Mouse (Mus musculus) midbrain, embryonic 10.5 days (tissue): ENCODE data around the gene Hnrnpab. TPM values are rescaled to one million over a fixed set of nuclear protein-coding genes. Genes with fewer than 3 reads are reported as not detected.
"Not testable (repeated sequence)": the region's sequence is repeated elsewhere in the genome, so short reads cannot be mapped to it uniquely, and the experiment has no call there.

Source experiments
- DNase-seq: peaks from one replicate; pipeline ENCODE4 v3.0.0-alpha.2; 2017; ENCODE audit warnings: low spot score
- H3K27ac ChIP-seq: fragments of 300-500 bp; sonication (generic); replicated peaks from 2 replicates; pipeline ENCODE4 v1.5.1; 2016; ENCODE audit warnings: mild to moderate bottlenecking
- H3K27me3 ChIP-seq: fragments of 300-500 bp; sonication (generic); 2 replicates; pipeline ENCODE4 v1.6.1; 2016; ENCODE audit warnings: low read depth, mild to moderate bottlenecking; ENCODE audit not compliant: poor library complexity, severe bottlenecking
- H3K36me3 ChIP-seq: fragments of 300-500 bp; sonication (generic); 2 replicates; pipeline ENCODE4 v1.6.1; 2016; ENCODE audit warnings: mild to moderate bottlenecking, moderate library complexity
- H3K4me1 ChIP-seq: fragments of 300-500 bp; sonication (generic); 2 replicates; pipeline ENCODE4 v1.6.1; 2016
- H3K4me3 ChIP-seq: fragments of 300-500 bp; sonication (generic); 2 replicates; pipeline ENCODE4 v1.5.1; 2016; ENCODE audit warnings: mild to moderate bottlenecking, moderate library complexity
- H3K9me3 ChIP-seq: fragments of 300-500 bp; sonication (generic); replicated peaks from 2 replicates; pipeline ENCODE4 v1.6.1; 2016; ENCODE audit warnings: mild to moderate bottlenecking
- WGBS: fragments of 180-500 bp; shearing (Covaris S2); methylation state at CpG from one replicate; pipeline ENCODE4 v1.1.7; 2016; 5-methylcytosine and 5-hydroxymethylcytosine counted together
- polyA plus RNA-seq: library from polyadenylated mRNA; unstranded; fragments of >200 nt; fragmentation: Nextera tagmentation; extraction: Ambion mirVana; gene quantifications from 2 replicates; pipeline ENCODE4 v1.2.1, GENCODE M21; 2016

Gene Hnrnpab
- polyA plus RNA-seq, 1 experiment from 2014 or later = 631 TPM

DNA sequence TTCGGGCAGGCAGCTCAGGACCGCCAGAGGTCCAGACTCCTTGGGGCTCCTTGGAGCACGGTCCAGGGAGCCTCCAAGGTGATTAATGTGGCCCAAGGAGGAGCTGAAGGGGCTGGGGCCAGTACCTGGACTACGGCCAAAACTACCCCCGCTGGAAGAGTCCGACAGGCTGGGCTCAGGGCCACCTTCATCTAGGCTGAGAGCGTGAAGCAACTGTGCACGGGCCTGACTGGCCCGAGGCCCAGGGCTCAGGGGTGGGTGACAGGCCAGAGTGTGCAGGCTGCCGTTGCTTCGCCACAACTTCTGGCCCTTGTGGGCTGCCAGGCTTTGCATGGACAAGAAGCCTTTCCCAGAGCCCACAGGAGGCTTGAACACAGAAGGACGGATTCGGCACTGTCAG lies 38.6 kb upstream of the Hnrnpab start:
- peaks cover 46% of the 10 kb centered on the region for H3K4me1 ChIP-seq
- H3K9me3 ChIP-seq = no peaks in the 10 kb centered on the region
- DNase-seq = no peak
- 92% methylated on average over 13 of the region's 13 CpGs for WGBS
- H3K27me3 ChIP-seq = peaks cover 25% of the 10 kb centered on the region
- H3K27ac ChIP-seq = 0 out of 2 replicates have a peak overlapping the region, but pooled peaks have one; percentile 88
- peaks cover 47% of the 10 kb centered on the region for H3K36me3 ChIP-seq
- H3K4me3 ChIP-seq = no peak overlapping the region

DNA sequence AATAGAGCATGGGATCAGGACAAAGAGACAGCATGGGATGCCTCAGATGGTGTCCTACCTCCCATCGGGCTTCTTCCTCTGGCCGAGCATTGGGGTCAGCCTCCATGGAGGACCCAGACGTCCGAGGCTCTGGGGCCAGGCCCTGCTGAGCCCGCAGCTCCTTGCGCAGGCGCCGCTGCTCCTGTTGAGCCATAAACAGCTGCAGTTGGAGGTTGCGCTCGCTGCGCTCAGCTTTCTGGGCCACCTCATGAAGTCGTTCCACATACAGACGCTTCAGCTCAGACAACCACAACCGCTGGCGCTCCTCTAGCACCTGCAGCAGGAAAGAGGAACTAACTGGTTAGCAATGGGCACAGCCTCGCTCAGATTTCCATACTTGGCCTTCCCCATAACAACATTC lies 37.6 kb upstream of the Hnrnpab start:
- H3K4me3 ChIP-seq = no peak overlapping the region
- peaks cover 47% of the 10 kb centered on the region for H3K36me3 ChIP-seq
- no peaks in the 10 kb centered on the region for H3K9me3 ChIP-seq
- no peak overlapping the region for H3K27ac ChIP-seq
- 74% methylated on average over 16 of the region's 16 CpGs for WGBS
- peaks cover 35% of the 10 kb centered on the region for H3K4me1 ChIP-seq
- no peak for DNase-seq
- peaks cover 14% of the 10 kb centered on the region for H3K27me3 ChIP-seq

DNA sequence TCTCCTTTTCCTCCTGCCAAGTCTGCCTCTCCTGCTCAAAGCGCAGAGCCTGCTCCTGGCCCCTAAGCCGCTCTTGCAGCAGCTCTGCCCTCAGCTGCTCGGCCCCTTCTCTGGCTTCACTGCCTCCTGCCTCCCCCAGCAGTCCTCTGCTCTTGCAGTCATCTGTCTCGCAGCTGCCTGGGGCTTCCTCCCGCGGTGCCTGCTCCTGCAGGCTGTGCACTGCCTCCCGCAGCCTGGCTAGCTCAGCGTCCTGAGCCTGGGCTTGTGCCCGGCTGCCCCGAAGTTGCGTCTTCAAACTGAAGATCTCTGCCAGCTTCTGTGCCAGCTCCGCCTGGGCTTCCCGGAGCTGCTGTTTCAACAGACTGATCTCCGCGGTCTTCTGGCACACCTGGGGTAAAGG lies 37.1 kb upstream of the Hnrnpab start:
- H3K27ac ChIP-seq = no peak overlapping the region; the same call in 1 of the 2 replicates
- peaks cover 11% of the 10 kb centered on the region for H3K27me3 ChIP-seq
- no peak for DNase-seq
- peaks cover 30% of the 10 kb centered on the region for H3K4me1 ChIP-seq
- H3K36me3 ChIP-seq = peaks cover 47% of the 10 kb centered on the region
- H3K9me3 ChIP-seq = no peaks in the 10 kb centered on the region
- whole genome bisulfite sequencing = 50% methylated on average over 15 of the region's 15 CpGs
- H3K4me3 ChIP-seq = no peak overlapping the region

DNA sequence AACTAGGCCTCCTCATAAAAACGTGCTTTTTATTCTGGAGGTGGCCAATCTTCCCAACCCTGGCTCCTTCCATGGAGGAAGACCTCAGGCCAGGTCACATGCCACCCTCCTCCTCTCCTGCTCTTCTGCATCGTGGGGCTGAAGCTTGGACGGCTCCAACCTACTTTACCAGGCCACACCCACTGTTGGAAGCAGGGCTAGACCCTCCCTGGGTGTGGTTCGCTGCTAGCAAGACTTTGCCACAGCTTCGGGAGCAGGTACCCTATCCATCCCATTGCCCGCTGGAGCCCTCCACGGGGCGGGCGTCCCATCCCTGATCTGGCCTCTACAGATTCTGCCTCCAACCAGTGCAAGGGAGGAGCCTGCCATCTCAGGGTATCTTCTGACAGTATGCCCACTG lies 36.6 kb upstream of the Hnrnpab start:
- Histone ChIP-seq H3K36me3 (peaks cover 47% of the 10 kb centered on the region), H3K27ac (no peak overlapping the region), H3K4me1 (peaks cover 28% of the 10 kb centered on the region), H3K27me3 (peaks cover 11% of the 10 kb centered on the region), H3K9me3 (no peaks in the 10 kb centered on the region), H3K4me3 (no peak overlapping the region)
- WGBS = 81% methylated on average over 9 of the region's 9 CpGs
- no peak for DNase-seq

DNA sequence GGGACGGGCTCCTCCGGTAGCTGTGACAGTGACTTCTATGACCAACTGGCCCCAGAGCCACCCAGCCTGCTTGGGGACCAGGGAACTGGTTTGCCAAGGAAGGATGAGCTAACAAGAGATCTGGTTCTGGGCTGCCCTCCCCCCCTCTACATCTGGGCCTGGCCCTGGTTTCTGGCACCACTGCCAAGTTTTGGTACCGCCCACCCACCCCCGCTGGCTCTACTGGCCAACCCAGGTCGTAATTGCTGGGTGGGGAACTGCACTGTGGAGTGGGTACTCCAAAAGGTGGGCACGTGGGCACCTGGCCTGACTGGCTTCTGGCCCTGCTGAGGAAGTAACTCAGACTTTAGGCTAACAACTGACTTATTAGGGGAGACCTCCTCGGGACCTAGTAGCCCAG lies 34.1 kb upstream of the Hnrnpab start:
- 88% methylated on average over 7 of the region's 7 CpGs for WGBS
- no peak overlapping the region for H3K27ac ChIP-seq

DNA sequence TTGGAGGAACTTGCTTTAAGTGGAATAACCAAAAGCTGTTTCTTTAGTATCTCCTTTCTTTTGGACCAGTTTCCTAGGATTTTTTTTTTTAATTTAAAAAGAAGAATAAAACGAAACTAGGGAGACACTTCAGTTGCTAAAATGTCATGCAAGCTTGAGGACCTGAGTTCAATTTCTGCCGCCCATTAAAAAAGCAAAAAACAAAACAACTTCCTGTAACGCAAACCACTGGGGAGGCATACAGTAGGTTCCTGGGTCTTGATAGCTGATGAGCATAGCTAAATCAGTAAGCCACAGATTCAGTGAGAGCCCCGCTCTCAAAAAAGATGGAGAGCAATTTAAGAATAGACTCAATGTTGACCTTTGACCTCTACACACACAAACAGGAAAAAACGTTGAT lies 31.9 kb upstream of the Hnrnpab start:
- 78% methylated on average over 5 of the region's 5 CpGs for WGBS

More for the DNA sequence above, 34.1 kb upstream of the Hnrnpab start:
- Histone ChIP-seq H3K27me3 (peaks cover 11% of the 10 kb centered on the region), H3K4me3 (no peak overlapping the region), H3K4me1 (peaks cover 26% of the 10 kb centered on the region), H3K9me3 (no peaks in the 10 kb centered on the region), H3K36me3 (peaks cover 42% of the 10 kb centered on the region)
- DNase-seq = no peak

DNA sequence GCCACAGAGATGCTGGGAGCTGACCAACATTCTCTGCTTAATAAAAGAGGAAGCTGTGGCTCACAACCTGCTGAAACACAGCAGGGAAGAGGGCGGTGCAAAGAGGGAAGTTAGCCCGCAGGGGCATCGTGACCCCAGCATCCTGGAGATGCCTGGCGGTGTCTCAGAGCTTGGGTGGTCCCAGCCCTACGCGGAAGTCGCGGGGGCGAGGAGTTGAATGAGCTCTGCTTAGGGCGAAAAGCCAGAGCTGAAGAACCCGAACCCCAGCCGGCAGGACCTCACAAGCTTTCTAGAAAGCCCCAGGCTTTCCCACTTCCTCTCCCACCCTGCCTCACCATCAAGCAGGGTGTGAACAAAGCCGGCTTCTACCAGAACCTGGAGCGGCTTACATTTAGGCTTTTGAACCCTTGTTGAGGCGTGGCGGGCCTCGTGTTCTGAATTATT lies 31.3 kb upstream of the Hnrnpab start:
- WGBS = 4% methylated on average over 17 of the region's 17 CpGs
- peak; percentile 64 for DNase-seq
- no peaks in the 10 kb centered on the region for H3K27me3 ChIP-seq
- H3K4me1 ChIP-seq = peaks cover 32% of the 10 kb centered on the region
- H3K4me3 ChIP-seq = peak overlapping the region; percentile 36
- H3K27ac ChIP-seq = peak overlapping the region; percentile 73
- no peaks in the 10 kb centered on the region for H3K9me3 ChIP-seq
- H3K36me3 ChIP-seq = peaks cover 15% of the 10 kb centered on the region

More for the DNA sequence above, 31.9 kb upstream of the Hnrnpab start:
- peaks cover 32% of the 10 kb centered on the region for H3K4me1 ChIP-seq
- no peak overlapping the region; the same call in 1 of the 2 replicates for H3K4me3 ChIP-seq
- no peak for DNase-seq
- H3K27ac ChIP-seq = peak overlapping the region; percentile 73; the same call in 1 of the 2 replicates
- H3K9me3 ChIP-seq = no peaks in the 10 kb centered on the region
- peaks cover 20% of the 10 kb centered on the region for H3K36me3 ChIP-seq
- no peaks in the 10 kb centered on the region for H3K27me3 ChIP-seq

DNA sequence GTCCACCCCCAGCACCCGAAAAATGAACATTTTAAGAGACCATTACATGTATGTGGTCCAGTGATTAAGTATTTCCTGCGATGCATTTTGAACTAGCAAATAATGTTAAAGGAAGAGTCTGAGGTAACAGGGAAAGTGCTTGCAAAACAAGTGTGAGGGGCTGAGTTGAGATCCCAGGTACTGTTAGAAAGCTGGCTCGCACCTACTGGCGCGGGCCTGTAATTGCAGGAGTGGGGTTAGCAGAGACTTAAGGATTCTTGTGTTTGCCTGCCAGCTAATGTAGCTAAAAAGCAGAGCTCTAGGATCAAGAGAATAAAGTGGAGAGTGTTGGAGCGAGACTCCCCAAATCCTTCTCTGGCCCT lies 29.7 kb upstream of the Hnrnpab start:
- DNase-seq = peak; percentile 70
- Histone ChIP-seq H3K4me1 (peaks cover 32% of the 10 kb centered on the region), H3K9me3 (no peaks in the 10 kb centered on the region), H3K27ac (peak overlapping the region; percentile 89), H3K27me3 (no peaks in the 10 kb centered on the region), H3K36me3 (no peaks in the 10 kb centered on the region), H3K4me3 (peak overlapping the region; percentile 86)
- WGBS = 4% methylated on average over 6 of the region's 6 CpGs

DNA sequence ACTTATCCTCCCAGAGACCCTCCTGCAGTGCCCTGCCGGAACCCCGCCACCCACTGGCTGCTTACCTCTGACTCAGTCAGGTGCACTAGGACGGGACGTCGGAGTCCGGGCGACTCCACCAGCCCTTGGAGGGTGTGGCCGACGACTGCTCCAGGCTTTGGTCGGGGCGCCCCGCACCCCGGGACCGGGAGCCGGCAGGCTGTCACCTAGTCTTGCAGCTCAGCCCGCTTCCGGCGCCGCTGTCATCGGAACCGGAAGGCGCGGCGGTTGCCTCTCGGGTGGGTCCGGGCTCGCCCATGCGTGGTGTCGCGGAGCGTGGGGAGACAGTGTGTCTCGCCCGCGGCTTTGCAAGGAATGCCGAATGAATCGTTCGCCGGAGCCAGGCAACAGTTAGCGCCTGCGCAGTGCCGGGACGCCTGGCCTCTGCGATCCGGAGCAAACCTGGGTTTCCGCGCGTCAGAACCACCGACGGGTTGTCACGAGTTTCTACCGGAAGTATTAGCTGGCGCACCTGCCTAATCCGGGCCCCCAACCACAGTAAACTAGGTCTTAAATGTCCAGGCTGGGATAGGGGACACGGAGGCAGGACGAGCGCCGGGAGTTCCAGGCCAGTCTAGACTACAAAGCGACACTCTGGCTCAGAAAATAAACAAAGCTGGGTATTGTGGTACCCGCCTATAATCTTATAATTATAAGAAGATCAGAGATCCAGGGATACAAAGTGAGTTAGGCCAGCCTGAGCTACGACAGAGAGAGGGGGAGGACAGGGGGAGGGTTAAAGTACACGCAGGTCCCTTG lies 29.1 kb upstream of the Hnrnpab start, which contains the start of gene Rmnd5b:
Rmnd5b (minus strand) TSS at position 372 of the 798 bp plus-strand sequence.
- peak within 1 kb of the TSS; percentile 86 for H3K4me3 ChIP-seq
- under 1% methylated on average over 61 of the region's 61 CpGs for WGBS
- peaks cover 32% of the 10 kb centered on the region for H3K4me1 ChIP-seq
- no peaks in the 10 kb centered on the region for H3K27me3 ChIP-seq
- H3K9me3 ChIP-seq = no peaks in the 10 kb centered on the region
- no peaks in the 10 kb centered on the region for H3K36me3 ChIP-seq
- peak; percentile 85 for DNase-seq
- peak within 1 kb of the TSS; percentile 89 for H3K27ac ChIP-seq

DNA sequence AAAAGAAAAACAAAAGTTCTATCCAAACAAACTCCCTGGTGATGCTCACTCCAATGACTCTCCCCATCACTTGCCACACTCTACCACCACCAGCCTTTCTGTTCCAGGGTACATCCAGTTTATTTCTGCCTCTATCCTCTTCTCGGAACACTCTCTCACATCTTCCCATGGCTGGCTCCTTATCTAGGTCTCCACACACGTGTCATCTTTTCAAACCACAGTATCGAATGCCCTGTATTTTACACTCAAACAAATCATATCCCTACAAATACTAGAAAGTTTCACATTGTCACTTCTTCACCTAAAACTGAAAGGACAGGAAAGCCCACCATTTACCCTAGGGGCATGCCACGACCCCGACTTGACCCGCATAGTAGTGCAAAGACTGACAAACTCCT lies 28.5 kb upstream of the Hnrnpab start:
- peak overlapping the region; percentile 89 for H3K27ac ChIP-seq

DNA sequence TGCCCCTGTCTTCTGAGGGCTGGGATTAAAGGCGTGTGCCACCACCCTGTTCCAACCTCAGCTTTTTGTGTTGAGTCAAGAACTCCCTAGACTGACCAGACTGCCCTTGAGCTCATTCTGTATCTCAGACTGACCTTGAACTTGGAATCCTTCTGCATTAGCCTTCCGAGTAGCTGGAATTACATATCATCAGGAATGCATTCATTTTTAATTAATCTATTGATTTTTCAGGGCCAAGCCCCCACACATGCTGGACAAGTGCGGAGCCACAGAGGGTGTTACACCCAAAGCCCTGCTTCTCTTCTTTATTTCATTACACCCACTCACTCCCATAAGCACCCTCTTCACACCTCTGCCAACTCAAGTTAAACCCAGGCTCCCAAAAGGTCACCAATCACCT lies 27.1 kb upstream of the Hnrnpab start:
- Histone ChIP-seq H3K4me1 (peaks cover 32% of the 10 kb centered on the region), H3K36me3 (peaks cover 10% of the 10 kb centered on the region), H3K9me3 (no peaks in the 10 kb centered on the region), H3K4me3 (no peak overlapping the region), H3K27me3 (no peaks in the 10 kb centered on the region), H3K27ac (no peak overlapping the region)
- 95% methylated on average over 3 of the region's 3 CpGs for WGBS
- DNase-seq = no peak

More for the DNA sequence above, 28.5 kb upstream of the Hnrnpab start:
- H3K9me3 ChIP-seq = no peaks in the 10 kb centered on the region
- peaks cover 32% of the 10 kb centered on the region for H3K4me1 ChIP-seq
- no peaks in the 10 kb centered on the region for H3K36me3 ChIP-seq
- WGBS = 23% methylated on average over 6 of the region's 6 CpGs
- no peaks in the 10 kb centered on the region for H3K27me3 ChIP-seq
- H3K4me3 ChIP-seq = peak overlapping the region; percentile 86
- no peak for DNase-seq

DNA sequence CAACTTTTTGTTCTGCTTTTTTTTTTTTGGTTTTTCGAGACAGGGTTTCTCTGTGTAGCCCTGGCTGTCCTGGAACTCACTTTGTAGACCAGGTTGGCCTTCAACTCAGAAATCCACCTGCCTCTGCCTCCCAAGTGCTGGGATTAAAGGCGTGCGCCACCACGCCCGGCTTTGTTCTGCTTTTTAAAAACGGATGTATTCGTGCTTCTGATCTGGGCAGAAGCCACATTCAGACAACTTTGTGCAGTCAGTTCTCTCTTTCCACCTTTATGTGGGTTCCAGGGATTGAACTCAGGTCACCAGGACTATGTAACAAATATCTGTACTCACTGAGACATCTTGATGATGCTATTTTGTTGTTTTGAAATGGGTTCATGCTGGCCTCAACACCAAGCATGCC lies 26.6 kb upstream of the Hnrnpab start:
- 95% methylated on average over 7 of the region's 7 CpGs for WGBS
- H3K36me3 ChIP-seq = peaks cover 14% of the 10 kb centered on the region
- H3K4me1 ChIP-seq = peaks cover 30% of the 10 kb centered on the region
- not testable (repeated sequence) for DNase-seq, H3K27me3 ChIP-seq, H3K27ac ChIP-seq, H3K4me3 ChIP-seq, H3K9me3 ChIP-seq

DNA sequence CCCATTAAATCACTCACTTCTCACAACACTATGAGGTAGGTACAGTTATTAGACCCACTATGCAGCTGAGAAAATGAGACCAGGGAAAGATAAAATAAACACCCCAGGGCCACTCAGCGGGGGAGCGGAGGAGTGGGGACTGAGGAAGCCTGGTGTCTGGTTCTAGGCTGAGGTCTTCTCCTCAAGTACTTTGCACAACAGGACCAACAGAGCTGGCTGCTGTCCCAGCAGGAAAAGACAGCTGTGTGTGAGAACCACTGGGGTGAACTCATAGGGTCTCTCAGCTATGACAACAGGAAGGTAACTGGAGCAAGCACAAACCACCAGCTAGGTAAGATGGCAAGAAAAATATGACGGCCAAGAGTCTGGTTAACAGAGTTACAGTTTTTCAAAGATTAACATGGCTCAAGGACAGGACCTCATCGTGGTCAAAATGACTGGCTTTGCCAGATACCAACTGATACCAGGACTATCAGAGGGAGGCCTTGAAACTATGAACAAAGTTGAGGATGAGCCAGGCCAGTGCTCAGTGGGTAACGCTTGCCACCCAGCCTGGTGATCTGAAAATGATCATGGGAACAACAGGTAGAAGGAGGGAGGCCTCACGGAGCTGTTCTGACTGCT lies 25.6 kb upstream of the Hnrnpab start:
- Histone ChIP-seq H3K36me3 (peaks cover 23% of the 10 kb centered on the region), H3K9me3 (no peaks in the 10 kb centered on the region), H3K4me1 (peaks cover 23% of the 10 kb centered on the region), H3K27me3 (no peaks in the 10 kb centered on the region), H3K27ac (no peak overlapping the region), H3K4me3 (no peak overlapping the region)
- 89% methylated on average over 6 of the region's 6 CpGs for WGBS
- DNase-seq = no peak
